Mouse (Mus musculus) cortical plate, adult 2 months (tissue): ENCODE results near the gene Sptbn1.

Source experiments
- CTCF ChIP-seq: fragments of 200-500 bp; IDR thresholded peaks from 2 replicates; pipeline ENCODE4 v1.5.1; 2011; ENCODE audit warnings: mild to moderate bottlenecking, control low read depth, low read length; ENCODE audit not compliant: insufficient read depth; ENCODE audit errors: extremely low read depth
- POLR2A ChIP-seq: fragments of 200-500 bp; IDR thresholded peaks from 2 replicates; pipeline ENCODE4 v1.6.1; 2011; ENCODE audit warnings: mild to moderate bottlenecking, low read length, control low read depth; ENCODE audit not compliant: insufficient read depth; ENCODE audit errors: extremely low read depth

DNA sequence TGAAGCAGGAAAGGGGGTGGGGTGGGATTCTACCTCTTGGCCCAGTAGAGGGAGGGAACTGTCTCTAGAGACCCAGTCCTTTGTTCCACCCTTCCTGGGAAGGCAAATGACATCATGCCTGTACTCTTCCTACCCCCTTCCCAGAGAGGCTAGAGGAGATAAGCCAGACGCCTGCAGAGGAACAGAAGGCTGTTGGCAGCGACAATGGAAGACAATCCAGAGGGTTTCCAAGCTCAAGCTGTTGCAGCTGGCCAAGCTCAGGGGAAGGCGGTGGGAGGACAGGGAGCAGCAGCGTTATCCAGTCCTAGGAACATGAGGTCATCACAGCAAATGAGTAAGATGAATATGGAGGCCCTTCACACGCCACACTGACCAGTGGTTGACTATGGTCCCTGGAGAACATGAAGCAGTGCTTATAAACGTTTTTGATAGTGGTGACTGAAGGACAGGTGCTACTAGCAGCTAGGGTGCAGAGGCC is 106.8 kb downstream of the Sptbn1 start:
- TF ChIP-seq POLR2A (no peak), CTCF (no peak)
